Mouse (Mus musculus): ENCODE measurements around the gene Dnajc6. TPM values are rescaled to one million over a fixed set of nuclear protein-coding genes. Genes with fewer than 3 reads are reported as not detected.

Dnajc6 gene
- total and polyA plus RNA-seq, 3 experiments: 15.0 to 20.2 TPM; not detected in 1

DNA sequence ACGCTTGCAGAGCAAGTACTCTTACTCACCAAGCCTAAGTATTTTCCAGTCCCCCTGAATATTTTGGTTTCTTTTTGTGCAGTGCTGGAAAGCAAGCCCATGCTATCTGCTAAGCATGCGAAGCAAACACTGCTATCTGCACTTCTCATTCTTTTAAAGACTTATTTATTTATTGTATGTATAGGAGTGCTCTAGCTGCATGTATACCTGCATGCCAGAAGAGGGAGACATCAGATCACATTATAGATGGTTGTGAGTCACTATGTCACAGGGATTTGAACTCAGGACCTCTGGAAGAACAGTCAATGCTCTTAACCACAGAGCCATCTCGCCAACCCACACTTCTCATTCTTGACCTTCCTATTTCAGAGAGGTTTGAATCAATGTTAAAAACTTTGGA is 16.8 kb downstream of the Dnajc6 start (continued):
- TF ChIP-seq POLR2AphosphoS2 (IDR thresholded peaks at IDR 0.05; ENCODE audit: low read length): no peak

- H3K9ac ChIP-seq (ENCODE audit: control insufficient read depth, low read depth, low read length, poor library complexity, severe bottlenecking): peak overlapping the region; percentile 65
- peak overlapping the region; percentile 84 for H3K27ac ChIP-seq (ENCODE audit: control insufficient read depth, low read depth, low read length)
- peak overlapping the region; percentile 56 to 62 for H3K4me3 ChIP-seq (ENCODE audit: control insufficient read depth in 1 of 2, insufficient read depth in 1 of 2, low read depth in 2 of 2, low read length in 2 of 2)
- H3K36me3 ChIP-seq (ENCODE audit: control insufficient read depth in 1 of 2, insufficient read depth in 2 of 2, low read length in 2 of 2): peaks cover 0 to 9% of the 10 kb centered on the region in 2 experiments; a peak in 3 of 4 replicates
- peaks cover 5 to 13% of the 10 kb centered on the region in 2 experiments; a peak in 3 of 4 replicates for H3K4me1 ChIP-seq (ENCODE audit: control insufficient read depth in 1 of 2, insufficient read depth in 2 of 2, low read length in 2 of 2)
- no peaks in the 10 kb centered on the region for H3K9me3 ChIP-seq (replicated peaks; ENCODE audit: insufficient read depth, low read length)
- no peaks in the 10 kb centered on the region for H3K27me3 ChIP-seq (ENCODE audit: control insufficient read depth in 1 of 2, insufficient read depth in 2 of 2, low read length in 2 of 2)
- DNase-seq (ENCODE audit: low read depth, low spot score): peak; percentile 74
- TF ChIP-seq TBP (IDR thresholded peaks at IDR 0.05; ENCODE audit: low read depth, low read length) (no peak), CHD2 (IDR thresholded peaks at IDR 0.05; ENCODE audit: low read length) (no peak), MYB (IDR thresholded peaks at IDR 0.05; ENCODE audit: low read depth, low read length) (no peak), JUND (IDR thresholded peaks at IDR 0.05; ENCODE audit: low read depth, low read length) (no peak), MYC (IDR thresholded peaks at IDR 0.05; ENCODE audit: low read depth, low read length) (no peak), HCFC1 (IDR thresholded peaks at IDR 0.05; ENCODE audit: low read depth, low read length) (no peak), ZC3H11A (IDR thresholded peaks at IDR 0.05; ENCODE audit: low read depth, low read length) (no peak), POLR2AphosphoS2 (IDR thresholded peaks at IDR 0.05; ENCODE audit: low read length) (no peak), POLR2A (IDR thresholded peaks at IDR 0.05; ENCODE audit: control insufficient read depth in 1 of 2, insufficient read depth in 1 of 2, low read depth in 1 of 2, low read length in 2 of 2, poor library complexity in 1 of 2) (peak in 1 of 2 experiments; percentile 18; a peak in 1 of 4 replicates), GABPA (IDR thresholded peaks at IDR 0.05; ENCODE audit: low read depth, low read length) (no peak), ELF1 (IDR thresholded peaks at IDR 0.05; ENCODE audit: low read depth, low read length) (no peak), UBTF (IDR thresholded peaks at IDR 0.05; ENCODE audit: borderline replicate concordance, insufficient read depth, low read depth, low read length) (no peak), EP300 (IDR thresholded peaks at IDR 0.05; ENCODE audit: low read depth in 1 of 2, low read length in 2 of 2) (0 out of 4 replicates have a peak, but pooled peaks of 1 of the 2 experiments have one; percentile 3), USF2 (IDR thresholded peaks at IDR 0.05; ENCODE audit: borderline replicate concordance in 1 of 2, insufficient read depth in 1 of 2, low read depth in 1 of 2, low read length in 2 of 2) (0 out of 4 replicates have a peak, but pooled peaks of 1 of the 2 experiments have one; percentile 30), CTCF (IDR thresholded peaks at IDR 0.05 in 2 of 3, conservative IDR thresholded peaks at IDR 0.05 in 1 of 3; ENCODE audit: control insufficient read depth in 1 of 3, insufficient read depth in 1 of 3, low read depth in 2 of 3, low read length in 3 of 3, poor library complexity in 1 of 3, severe bottlenecking in 1 of 3) (no peak), TAL1 (IDR thresholded peaks at IDR 0.05; ENCODE audit: low read length) (no peak), GATA1 (IDR thresholded peaks at IDR 0.05; ENCODE audit: low read depth, low read length) (no peak), POLR2AphosphoS5 (IDR thresholded peaks at IDR 0.05; ENCODE audit: borderline replicate concordance, low read depth, low read length) (no peak), MEF2A (IDR thresholded peaks at IDR 0.05; ENCODE audit: extremely low read depth, insufficient replicate concordance, low read depth, low read length, poor library complexity, severe bottlenecking) (no peak), MXI1 (IDR thresholded peaks at IDR 0.05; ENCODE audit: low read depth, low read length) (peak; percentile 45; the same call in 1 of the 2 replicates), ZNF384 (IDR thresholded peaks at IDR 0.05; ENCODE audit: low read depth, low read length) (no peak), TCF12 (IDR thresholded peaks at IDR 0.05; ENCODE audit: low read depth, low read length) (no peak), NRF1 (IDR thresholded peaks at IDR 0.05; ENCODE audit: insufficient read depth, low read depth, low read length, poor library complexity, severe bottlenecking) (no peak), ZKSCAN1 (IDR thresholded peaks at IDR 0.05; ENCODE audit: low read depth, low read length) (no peak), E2F4 (IDR thresholded peaks at IDR 0.05; ENCODE audit: borderline replicate concordance, low read depth, low read length) (no peak), MAFK (IDR thresholded peaks at IDR 0.05; ENCODE audit: borderline replicate concordance, low read depth, low read length) (no peak), RAD21 (IDR thresholded peaks at IDR 0.05; ENCODE audit: low read depth, low read length) (no peak), ZMIZ1 (IDR thresholded peaks at IDR 0.05; ENCODE audit: low read depth, low read length) (no peak), MAZ (IDR thresholded peaks at IDR 0.05; ENCODE audit: low read depth, low read length) (no peak), BHLHE40 (IDR thresholded peaks at IDR 0.05; ENCODE audit: borderline replicate concordance, low read depth, low read length) (peak; percentile 89), MAX (IDR thresholded peaks at IDR 0.05; ENCODE audit: low read length) (peak; percentile 46; the same call in 1 of the 2 replicates), USF1 (IDR thresholded peaks at IDR 0.05; ENCODE audit: low read depth, low read length) (peak; percentile 86), ETS1 (IDR thresholded peaks at IDR 0.05; ENCODE audit: low read depth, low read length) (peak; percentile 50; the same call in 1 of the 2 replicates)
- H3K79me2 ChIP-seq (ENCODE audit: control insufficient read depth, insufficient read depth, low read length, poor library complexity): peaks cover 34% of the 10 kb centered on the region
Measured at GRCm38 (mm10) chr4:101515853-101516252, 19.4 kb downstream of the Dnajc6 start.
